Mouse (Mus musculus) MEL (cell line): ENCODE results near the gene Tmem9. TPM values are rescaled to one million over a fixed set of nuclear protein-coding genes. Genes with fewer than 3 reads are reported as not detected.
A peak's percentile ranks its signal among the peaks of the same experiment; 100 is the strongest.

Experiments used
- DNase-seq: peaks from one replicate; pipeline ENCODE4 v3.0.0; 2011; ENCODE audit warnings: low read depth, low spot score
- H3K27ac ChIP-seq: 2 replicates; pipeline ENCODE4 v1.5.1; 2012; ENCODE audit warnings: low read depth, mild to moderate bottlenecking, control low read depth, low read length, moderate library complexity; ENCODE audit not compliant: control insufficient read depth
- H3K27me3 ChIP-seq, 2 experiments: fragments of 150-350 bp in 1 of 2; sonication (generic) in 1 of 2; 2 replicates each; pipeline ENCODE4 v1.6.1; 2012; ENCODE audit warnings: low read length in 2 of 2, mild to moderate bottlenecking in 2 of 2, improper control_type of control experiment in 1 of 2, moderate library complexity in 1 of 2; ENCODE audit not compliant: insufficient read depth in 2 of 2, control insufficient read depth in 1 of 2
- H3K36me3 ChIP-seq, 2 experiments: 2 replicates each; pipeline ENCODE4 v1.6.1; 2012 to 2014; ENCODE audit warnings: low read length in 2 of 2, improper control_type of control experiment in 1 of 2, inconsistent platforms in 1 of 2, mild to moderate bottlenecking in 1 of 2; ENCODE audit not compliant: insufficient read depth in 2 of 2, control insufficient read depth in 1 of 2
- H3K4me1 ChIP-seq, 2 experiments: fragments of 150-350 bp in 1 of 2; sonication (generic) in 1 of 2; 2 replicates each; pipeline ENCODE4 v1.6.1; 2012; ENCODE audit warnings: low read length in 2 of 2, improper control_type of control experiment in 1 of 2, mild to moderate bottlenecking in 1 of 2; ENCODE audit not compliant: insufficient read depth in 2 of 2, control insufficient read depth in 1 of 2
- H3K4me3 ChIP-seq, 2 experiments: fragments of 150-350 bp in 1 of 2; sonication (generic) in 1 of 2; 2 replicates each; pipeline ENCODE4 v1.5.1; 2012; ENCODE audit warnings: low read depth in 2 of 2, low read length in 2 of 2, mild to moderate bottlenecking in 2 of 2, moderate library complexity in 2 of 2, control low read depth in 1 of 2, improper control_type of control experiment in 1 of 2; ENCODE audit not compliant: control insufficient read depth in 1 of 2, insufficient read depth in 1 of 2
- H3K79me2 ChIP-seq: 2 replicates; pipeline ENCODE4 v1.6.1; 2012; ENCODE audit warnings: mild to moderate bottlenecking, low read length, moderate library complexity; ENCODE audit not compliant: control insufficient read depth, poor library complexity, insufficient read depth
- H3K9ac ChIP-seq: 2 replicates; pipeline ENCODE4 v1.6.1; 2012; ENCODE audit warnings: low read depth, mild to moderate bottlenecking, control low read depth, low read length, moderate library complexity; ENCODE audit not compliant: control insufficient read depth, poor library complexity, severe bottlenecking
- H3K9me3 ChIP-seq: fragments of 150-350 bp; sonication (generic); replicated peaks from 2 replicates; pipeline ENCODE4 v1.6.1; 2012; ENCODE audit warnings: mild to moderate bottlenecking, low read length, improper control_type of control experiment, moderate library complexity; ENCODE audit not compliant: insufficient read depth
- BHLHE40 ChIP-seq: IDR thresholded peaks from 2 replicates; pipeline ENCODE4 v1.6.1; 2012; ENCODE audit warnings: low read depth, mild to moderate bottlenecking, inconsistent platforms, low read length, improper control_type of control experiment, borderline replicate concordance
- CHD2 ChIP-seq: IDR thresholded peaks from 2 replicates; pipeline ENCODE4 v1.6.1; 2011; ENCODE audit warnings: low read length, improper control_type of control experiment
- CTCF ChIP-seq, 3 experiments: IDR thresholded peaks in 2 of 3; conservative IDR thresholded peaks in 1 of 3; 2 replicates each; pipeline ENCODE4 v1.5.1; 2011 to 2012; ENCODE audit warnings: low read length in 3 of 3, low read depth in 2 of 3, mild to moderate bottlenecking in 2 of 3, improper control_type of control experiment in 1 of 3, inconsistent platforms in 1 of 3, mixed read lengths in 1 of 3, moderate library complexity in 1 of 3; ENCODE audit not compliant: control insufficient read depth in 1 of 3, insufficient read depth in 1 of 3, poor library complexity in 1 of 3, severe bottlenecking in 1 of 3
- MYC ChIP-seq: IDR thresholded peaks from 2 replicates; pipeline ENCODE4 v1.6.1; 2011; ENCODE audit warnings: low read depth, mild to moderate bottlenecking, low read length, improper control_type of control experiment, moderate library complexity
- NELFE ChIP-seq: IDR thresholded peaks from 2 replicates; pipeline ENCODE4 v1.6.1; 2011; ENCODE audit warnings: low read depth, low read length, improper control_type of control experiment
- NRF1 ChIP-seq: IDR thresholded peaks from 2 replicates; pipeline ENCODE4 v1.6.1; 2014; ENCODE audit warnings: low read depth, mild to moderate bottlenecking, inconsistent platforms, low read length, improper control_type of control experiment, moderate library complexity; ENCODE audit not compliant: poor library complexity, insufficient read depth, severe bottlenecking
- RAD21 ChIP-seq: IDR thresholded peaks from 2 replicates; pipeline ENCODE4 v1.6.1; 2011; ENCODE audit warnings: mild to moderate bottlenecking, low read depth, low read length, improper control_type of control experiment
- RCOR1 ChIP-seq: IDR thresholded peaks from 2 replicates; pipeline ENCODE4 v1.6.1; 2012; ENCODE audit warnings: low read depth, mild to moderate bottlenecking, inconsistent platforms, low read length, improper control_type of control experiment
- SMC3 ChIP-seq: IDR thresholded peaks from 2 replicates; pipeline ENCODE4 v1.6.1; 2011; ENCODE audit warnings: low read depth, low read length, improper control_type of control experiment
- UBTF ChIP-seq: IDR thresholded peaks from 2 replicates; pipeline ENCODE4 v1.6.1; 2012; ENCODE audit warnings: low read depth, mild to moderate bottlenecking, inconsistent platforms, low read length, improper control_type of control experiment, moderate library complexity, borderline replicate concordance; ENCODE audit not compliant: insufficient read depth
- USF1 ChIP-seq: IDR thresholded peaks from 2 replicates; pipeline ENCODE4 v1.6.1; 2014; ENCODE audit warnings: low read depth, mild to moderate bottlenecking, inconsistent platforms, low read length, improper control_type of control experiment, moderate library complexity
- ZC3H11A ChIP-seq: IDR thresholded peaks from 2 replicates; pipeline ENCODE4 v1.6.1; 2012; ENCODE audit warnings: low read depth, mild to moderate bottlenecking, inconsistent platforms, low read length, improper control_type of control experiment
- polyA plus RNA-seq, 2 experiments: library from polyadenylated mRNA; stranded (reverse) in 1 of 2; unstranded in 1 of 2; fragments of >175 nt in 1 of 2; fragments of >200 nt in 1 of 2; gene quantifications; 2 replicates each; pipeline versions ENCODE4 v1.2.1 to v1.2.4; 2012; ENCODE audit warnings: low replicate concordance in 2 of 2, low read depth in 1 of 2; ENCODE audit not compliant: insufficient read length in 2 of 2, insufficient read depth in 1 of 2, missing spikeins in 1 of 2
- total RNA-seq: library from RNA; depleted of rRNA; stranded (reverse); fragments of 300-350 nt; gene quantifications from 2 replicates; pipeline ENCODE4 v1.2.3, GENCODE M21; 2012; rRNA removed

Gene Tmem9
- total RNA-seq (35.4 and 52.2 TPM in 2 replicates), polyA plus RNA-seq (10 to 100 TPM in 1 of 2 experiments, not detected in 1; 82.9 TPM)

- Histone ChIP-seq H3K27me3 (no peaks in the 10 kb centered on the region; a peak in 3 of 4 replicates), H3K79me2 (no peaks in the 10 kb centered on the region), H3K4me1 (peaks cover 0 to 18% of the 10 kb centered on the region in 2 experiments; a peak in 2 of 4 replicates), H3K4me3 (peak within 1 kb of the TSS; percentile 60 to 64), H3K27ac (no peak within 1 kb of the TSS), H3K9ac (peak within 1 kb of the TSS; percentile 44)
- TF ChIP-seq USF1: no peak
- TF ChIP-seq RCOR1: no peak
- TF ChIP-seq CTCF (IDR thresholded peaks at IDR 0.05 in 2 of 3, conservative IDR thresholded peaks at IDR 0.05 in 1 of 3; ENCODE audit: control insufficient read depth in 1 of 3, insufficient read depth in 1 of 3, low read depth in 2 of 3, low read length in 3 of 3, poor library complexity in 1 of 3, severe bottlenecking in 1 of 3): 0 out of 6 replicates have a peak, but pooled peaks of 1 of the 3 experiments have one; percentile 7
- TF ChIP-seq NELFE: no peak
- TF ChIP-seq NRF1: no peak
- TF ChIP-seq BHLHE40: no peak
- TF ChIP-seq, all 39 proteins: peak for 1
- Histone ChIP-seq H3K9me3 (no peaks in the 10 kb centered on the region), H3K36me3 (peaks cover 0 to 9% of the 10 kb centered on the region in 2 experiments; a peak in 2 of 4 replicates)
- peak; percentile 87 for DNase-seq
Observed at GRCm38 (mm10) chr1:136007211-136008158, at the start of gene Tmem9. Gene Tmem9 (plus strand): TSS chr1:136008150.

- H3K4me3 ChIP-seq: no peak overlapping the region
- DNase-seq: peak; percentile 69
- H3K79me2 ChIP-seq: no peaks in the 10 kb centered on the region
- peaks cover 5 to 8% of the 10 kb centered on the region in 2 experiments; a peak in 3 of 4 replicates for H3K27me3 ChIP-seq
- no peaks in the 10 kb centered on the region for H3K4me1 ChIP-seq
- TF ChIP-seq SMC3 (peak; percentile 78), CHD2 (no peak), CTCF (IDR thresholded peaks at IDR 0.05 in 2 of 3, conservative IDR thresholded peaks at IDR 0.05 in 1 of 3; ENCODE audit: control insufficient read depth in 1 of 3, insufficient read depth in 1 of 3, low read depth in 2 of 3, low read length in 3 of 3, poor library complexity in 1 of 3, severe bottlenecking in 1 of 3) (peak; percentile 50 to 87 (median 85)), UBTF (no peak), RAD21 (peak; percentile 80), ZC3H11A (peak; percentile 76), MYC (0 out of 2 replicates have a peak, but pooled peaks have one; percentile 31)
- no peaks in the 10 kb centered on the region for H3K9me3 ChIP-seq
- H3K36me3 ChIP-seq: no peaks in the 10 kb centered on the region
- H3K27ac ChIP-seq: no peak overlapping the region
- no peak overlapping the region for H3K9ac ChIP-seq
Observed at GRCm38 (mm10) chr1:135958483-135958882, 49.5 kb upstream of the Tmem9 start.
